In genomic region chr6:91366781-91367180, GRCm38 (mm10) we compare ENCODE assay signal across 26 mouse cellular contexts. TPM values are rescaled to one million over a fixed set of nuclear protein-coding genes. Genes with fewer than 3 reads are reported as not detected.
DNase-seq lines count a peak whose midpoint lies in the region; ATAC-seq lines count a peak whose summit lies in the region.
"Had no signal": no experiment of that assay in that cellular context is flagged by ENCODE, and none has a peak within 500 bp of the region (broad histone marks: within the 10 kb centered on the region; RNA-seq: fewer than 3 reads in every experiment).

No protein-coding gene starts in this region.

- no peaks in the 10 kb centered on the region for H3K27me3 ChIP-seq in kidney, embryonic 15.5 days
- H3K27me3 ChIP-seq: liver, embryonic 13.5 days; lung, embryonic 15.5 days; midbrain, embryonic 12.5 days; neural tube, embryonic 12.5 days had no signal

- H3K9ac ChIP-seq in kidney, embryonic 15.5 days, result no peak overlapping the region
- H3K9ac ChIP-seq: forebrain, postnatal 0 days; liver, embryonic 13.5 days; lung, embryonic 15.5 days; midbrain, embryonic 12.5 days; neural tube, embryonic 12.5 days had no signal

- H3K4me2 ChIP-seq in kidney, embryonic 15.5 days, result no peak overlapping the region
- H3K4me2 ChIP-seq: liver, embryonic 13.5 days; lung, embryonic 15.5 days; midbrain, embryonic 12.5 days; neural tube, embryonic 12.5 days had no signal

- no peak overlapping the region for H3K4me3 ChIP-seq in kidney, embryonic 15.5 days (replicated peaks)
- H3K4me3 ChIP-seq: forebrain, embryonic 10.5 days; left cerebral cortex, adult 2 months; limb, embryonic 10.5 days; liver, embryonic 13.5 days; lung, embryonic 15.5 days; midbrain, embryonic 12.5 days; neural tube, embryonic 12.5 days had no signal

- ATAC-seq in kidney, embryonic 15.5 days (replicated peaks; ENCODE audit: low FRiP score), result no peak
- ATAC-seq: forebrain, postnatal 0 days; hindbrain, postnatal 0 days had no signal

- H3K27ac ChIP-seq in kidney, embryonic 15.5 days, result no peak overlapping the region
- H3K27ac ChIP-seq: hindbrain, postnatal 0 days; kidney, postnatal 0 days; left cerebral cortex, adult 2 months; limb, embryonic 10.5 days; liver, embryonic 13.5 days; lung, embryonic 15.5 days; midbrain, embryonic 12.5 days; neural tube, embryonic 12.5 days had no signal

- H3K9me3 ChIP-seq in kidney, embryonic 15.5 days (replicated peaks), result no peaks in the 10 kb centered on the region
- H3K9me3 ChIP-seq: forebrain, embryonic 10.5 days; G1E; limb, embryonic 10.5 days; liver, embryonic 13.5 days; lung, embryonic 15.5 days; midbrain, embryonic 12.5 days; neural tube, embryonic 12.5 days had no signal

- peak; percentile 35 for DNase-seq in cerebellum, adult 9-11 months
- no peak for DNase-seq in cerebellum, postnatal 4 days (ENCODE audit: low spot score in 2 of 2)
- DNase-seq in kidney, adult 11 months, result peak; percentile 39
- peak; percentile 54 for DNase-seq in adrenal gland, postnatal 10 days
- DNase-seq in kidney, adult 8-10 months, result peak; percentile 37 to 47
- no peak for DNase-seq in cerebellum, adult 18-20 months
- DNase-seq in frontal cortex, postnatal 36 days (ENCODE audit: low spot score in 2 of 2), result no peak
- DNase-seq: cerebellum, adult 11-12 months; cerebellum, postnatal 36 days; forebrain, postnatal 0 days; layer of hippocampus, adult 9-11 months; liver, embryonic 13.5 days; thymus, postnatal 25 days had no signal

- H3K4me1 ChIP-seq in kidney, embryonic 15.5 days, result peaks cover 19% of the 10 kb centered on the region
- H3K4me1 ChIP-seq: liver, embryonic 13.5 days; lung, embryonic 15.5 days had no signal

- H3K36me3 ChIP-seq in kidney, embryonic 15.5 days, result no peaks in the 10 kb centered on the region
- H3K36me3 ChIP-seq: G1E; limb, embryonic 10.5 days; liver, embryonic 13.5 days; lung, embryonic 15.5 days; neural tube, embryonic 12.5 days had no signal

- WGBS in kidney, embryonic 15.5 days, result 89% methylated on average over 1 of the region's 1 CpGs

RNA-seq across cellular contexts. Expression of gene Wnt7a, which starts 44.4 kb away (rescaled TPM):
- 0.05 and 0.19 TPM in 2 replicates for polyA plus RNA-seq in kidney, embryonic 15.5 days (2015; fragmentation: Nextera tagmentation; extraction: Ambion mirVana)
- not detected for total RNA-seq in adrenal gland, postnatal 10 days (2021)
- total RNA-seq: gastrocnemius, adult 18-20 months; granulocyte monocyte progenitor cell, adult 5-6 weeks; hematopoietic stem cell, adult 5-6 weeks had no signal
- polyA plus RNA-seq: G1E; liver, embryonic 13.5 days had no signal

Comparison
In these comparisons a context has a peak if more than half of its experiments do, and no peak if none do; other contexts are left out.
1. DNase-seq: peak in cerebellum, adult 9-11 months (single experiment), kidney, adult 11 months (single experiment), adrenal gland, postnatal 10 days (single experiment) and kidney, adult 8-10 months (2 of 2); none in cerebellum, postnatal 4 days (0 of 2), cerebellum, adult 18-20 months (0 of 2) and frontal cortex, postnatal 36 days (0 of 2).